Mouse (Mus musculus) heart, postnatal 0 days (tissue): ENCODE measurements at regions not wholly inside any gene's neighbourhood (a gene's known extent, or its start where the extent isn't known, plus 50 kb on each side); places are given as distances from the start of the nearest gene placed in this dataset.

Source experiments
- CTCF ChIP-seq: IDR thresholded peaks from 2 replicates; pipeline ENCODE4 v1.5.1; 2016; ENCODE audit warnings: antibody characterized with exemption, control low read depth, low read depth
- EP300 ChIP-seq: IDR thresholded peaks from 2 replicates; pipeline ENCODE4 v1.6.1; 2016; ENCODE audit warnings: antibody characterized with exemption, low read depth

GRCm38 (mm10) chr13:84638401-84638934, 416.4 kb downstream of the Tmem161b start:
- no peak for TF ChIP-seq EP300
- TF ChIP-seq CTCF: no peak
